Mouse (Mus musculus): ENCODE measurements around the gene Dcaf17. TPM values are rescaled to one million over a fixed set of nuclear protein-coding genes. Genes with fewer than 3 reads are reported as not detected.

Gene Dcaf17
- polyA plus RNA-seq, 1 experiment: 13.0 TPM

- TF ChIP-seq CTCF (IDR thresholded peaks at IDR 0.05; ENCODE audit: low read depth, low read length) (no peak), POLR2A (IDR thresholded peaks at IDR 0.05; ENCODE audit: borderline replicate concordance, low read depth, low read length) (no peak)
- H3K4me1 ChIP-seq (ENCODE audit: control insufficient read depth, insufficient read depth, low read length): no peaks in the 10 kb centered on the region
- H3K27ac ChIP-seq (ENCODE audit: insufficient read depth, low read depth, low read length): no peak overlapping the region
- no peak overlapping the region for H3K4me3 ChIP-seq (ENCODE audit: insufficient read depth, low read length)
These were observed 78.9 kb downstream of the Dcaf17 start for GRCm38 (mm10) chr2:71134041-71134505.

GRCm38 (mm10) chr2:71134836-71135235 is 79.7 kb downstream of the Dcaf17 start:
- TF ChIP-seq CTCF (IDR thresholded peaks at IDR 0.05; ENCODE audit: low read depth, low read length) (no peak), POLR2A (IDR thresholded peaks at IDR 0.05; ENCODE audit: borderline replicate concordance, low read depth, low read length) (no peak)
- no peak overlapping the region for H3K27ac ChIP-seq (ENCODE audit: insufficient read depth, low read depth, low read length)
- H3K4me3 ChIP-seq (ENCODE audit: insufficient read depth, low read length): no peak overlapping the region
- H3K4me1 ChIP-seq (ENCODE audit: control insufficient read depth, insufficient read depth, low read length): no peaks in the 10 kb centered on the region

- TF ChIP-seq CTCF (IDR thresholded peaks at IDR 0.05; ENCODE audit: low read depth, low read length): no peak
- TF ChIP-seq POLR2A (IDR thresholded peaks at IDR 0.05; ENCODE audit: borderline replicate concordance, low read depth, low read length): no peak
- Histone ChIP-seq H3K4me3 (ENCODE audit: insufficient read depth, low read length) (no peak overlapping the region), H3K4me1 (ENCODE audit: control insufficient read depth, insufficient read depth, low read length) (no peaks in the 10 kb centered on the region), H3K27ac (ENCODE audit: insufficient read depth, low read depth, low read length) (no peak overlapping the region)
These were observed 85.5 kb downstream of the Dcaf17 start for GRCm38 (mm10) chr2:71140622-71141021.

- no peak overlapping the region for H3K27ac ChIP-seq (ENCODE audit: insufficient read depth, low read depth, low read length)
- TF ChIP-seq POLR2A (IDR thresholded peaks at IDR 0.05; ENCODE audit: borderline replicate concordance, low read depth, low read length): no peak
- no peak for TF ChIP-seq CTCF (IDR thresholded peaks at IDR 0.05; ENCODE audit: low read depth, low read length)
- H3K4me3 ChIP-seq (ENCODE audit: insufficient read depth, low read length): no peak overlapping the region
- no peaks in the 10 kb centered on the region for H3K4me1 ChIP-seq (ENCODE audit: control insufficient read depth, insufficient read depth, low read length)
These were observed 87.3 kb downstream of the Dcaf17 start for GRCm38 (mm10) chr2:71142410-71142809.

GRCm38 (mm10) chr2:71145853-71146252 is 90.7 kb downstream of the Dcaf17 start:
- no peak overlapping the region for H3K27ac ChIP-seq (ENCODE audit: insufficient read depth, low read depth, low read length)
- no peaks in the 10 kb centered on the region for H3K4me1 ChIP-seq (ENCODE audit: control insufficient read depth, insufficient read depth, low read length)
- TF ChIP-seq POLR2A (IDR thresholded peaks at IDR 0.05; ENCODE audit: borderline replicate concordance, low read depth, low read length): no peak
- no peak for TF ChIP-seq CTCF (IDR thresholded peaks at IDR 0.05; ENCODE audit: low read depth, low read length)
- H3K4me3 ChIP-seq (ENCODE audit: insufficient read depth, low read length): no peak overlapping the region

GRCm38 (mm10) chr2:71146266-71146665 is 91.1 kb downstream of the Dcaf17 start:
- no peak overlapping the region for H3K27ac ChIP-seq (ENCODE audit: insufficient read depth, low read depth, low read length)
- H3K4me3 ChIP-seq (ENCODE audit: insufficient read depth, low read length): no peak overlapping the region
- no peaks in the 10 kb centered on the region for H3K4me1 ChIP-seq (ENCODE audit: control insufficient read depth, insufficient read depth, low read length)
- TF ChIP-seq CTCF (IDR thresholded peaks at IDR 0.05; ENCODE audit: low read depth, low read length) (no peak), POLR2A (IDR thresholded peaks at IDR 0.05; ENCODE audit: borderline replicate concordance, low read depth, low read length) (no peak)

GRCm38 (mm10) chr2:71147816-71148215 is 92.7 kb downstream of the Dcaf17 start:
- Histone ChIP-seq H3K4me1 (ENCODE audit: control insufficient read depth, insufficient read depth, low read length) (no peaks in the 10 kb centered on the region), H3K4me3 (ENCODE audit: insufficient read depth, low read length) (no peak overlapping the region)
- TF ChIP-seq CTCF (IDR thresholded peaks at IDR 0.05; ENCODE audit: low read depth, low read length): no peak
- TF ChIP-seq POLR2A (IDR thresholded peaks at IDR 0.05; ENCODE audit: borderline replicate concordance, low read depth, low read length): no peak

More at GRCm38 (mm10) chr2:71147816-71148215, 92.7 kb downstream of the Dcaf17 start:
- H3K27ac ChIP-seq (ENCODE audit: insufficient read depth, low read depth, low read length): no peak overlapping the region

Other genes with a start within 250 kb of the Dcaf17 start
- gene Tlk1, start 229.6 kb upstream of the Dcaf17 start, polyA plus RNA-seq (2012; ENCODE audit: insufficient read depth, insufficient read length, missing spikeins): 44.3 and 52.2 TPM in 2 replicates
- gene Mettl8, start 255 bp downstream of the Dcaf17 start, polyA plus RNA-seq (2012; ENCODE audit: insufficient read depth, insufficient read length, missing spikeins): 12.8 and 16.6 TPM in 2 replicates
- not detected in 2 replicates for gene Cybrd1, start 62.6 kb downstream of the Dcaf17 start, polyA plus RNA-seq (2012; ENCODE audit: insufficient read depth, insufficient read length, missing spikeins)
- 144 and 146 TPM in 2 replicates for gene Dync1i2, start 156.4 kb downstream of the Dcaf17 start, polyA plus RNA-seq (2012; ENCODE audit: insufficient read depth, insufficient read length, missing spikeins)

Measured in bone marrow macrophage, adult 2 months (primary cell).